Mouse (Mus musculus) B cell, adult 67 days (primary cell): Measurements from ENCODE around the gene Gm815. TPM values are rescaled to one million over a fixed set of nuclear protein-coding genes. Genes with fewer than 3 reads are reported as not detected.

Experiments used
- total RNA-seq, 2 experiments: library from RNA; stranded (reverse); gene quantifications; 4 replicates each; pipeline ENCODE4 v1.2.4; 2023

Gm815 gene
- total RNA-seq, result not detected

GRCm38 (mm10) chr19:26885616-26886015, at the start of gene Gm815:
Gm815 (plus strand) TSS chr19:26885881.

